Mouse (Mus musculus) spleen, adult 2 months (tissue): Measurements from ENCODE around the gene Ift46.

Experiments used
- CTCF ChIP-seq: fragments of 200-500 bp; IDR thresholded peaks from 2 replicates; pipeline ENCODE4 v1.5.1; 2011; ENCODE audit warnings: mild to moderate bottlenecking, inconsistent platforms; ENCODE audit not compliant: insufficient read depth, insufficient read length, insufficient replicate concordance; ENCODE audit errors: extremely low read depth
- POLR2A ChIP-seq: fragments of 200-500 bp; IDR thresholded peaks from 2 replicates; pipeline ENCODE4 v1.6.1; 2011; ENCODE audit warnings: low read depth, low read length, inconsistent platforms

DNA sequence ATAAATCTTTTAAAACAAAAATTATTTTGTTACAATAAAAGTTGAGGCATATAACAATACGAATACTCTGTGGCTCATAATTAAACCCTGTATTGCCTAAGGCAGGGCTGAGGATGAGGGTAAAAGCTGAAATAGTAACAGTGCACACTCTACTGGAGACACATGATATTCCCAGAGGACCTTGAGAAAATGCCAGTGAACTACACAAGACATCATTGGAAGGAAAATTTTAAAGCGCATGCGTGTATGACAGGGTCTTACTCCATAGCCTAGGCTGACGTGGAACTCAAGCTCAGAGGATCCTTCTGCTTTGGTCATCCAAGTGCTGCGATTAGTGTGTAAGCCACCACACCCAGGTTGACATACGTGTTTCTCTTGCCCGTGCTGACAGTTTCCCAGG is 19.2 kb upstream of the Ift46 start:
- TF ChIP-seq CTCF, result no peak
- no peak for TF ChIP-seq POLR2A
